Mouse (Mus musculus): ENCODE data around the gene Fam118a. TPM values are rescaled to one million over a fixed set of nuclear protein-coding genes. Genes with fewer than 3 reads are reported as not detected.
"Not testable (repeated sequence)": the region's sequence is repeated elsewhere in the genome, so short reads cannot be mapped to it uniquely, and the experiment has no call there.

Fam118a gene
- total and polyA plus RNA-seq, 2 experiments from 2014 or later, result 30.6 to 32.8 TPM

DNA sequence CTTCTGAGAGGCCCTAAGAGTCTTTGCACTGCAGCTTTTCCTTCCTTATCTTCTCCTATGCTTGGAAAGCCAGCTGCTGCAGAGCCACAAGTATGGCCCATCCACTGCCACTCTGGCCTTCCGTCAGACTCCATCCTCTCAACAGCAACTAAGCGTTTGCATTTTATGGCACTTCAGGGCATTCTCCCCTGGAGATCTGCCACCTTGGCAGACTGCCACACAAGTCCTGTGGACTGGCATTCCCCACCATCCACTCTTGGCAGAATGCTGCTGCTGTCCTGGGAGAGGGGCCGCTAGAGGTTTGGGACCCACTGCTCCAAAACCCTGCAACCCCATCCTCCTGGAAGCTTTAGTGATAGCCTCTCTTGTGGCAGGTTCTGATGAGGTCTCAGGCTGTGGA is 3.1 kb downstream of the Fam118a start:
- Histone ChIP-seq H3K4me2 (ENCODE audit: low read depth) (no peak overlapping the region), H3K9me3 (ENCODE audit: low read length) (no peaks in the 10 kb centered on the region), H3K27ac (ENCODE audit: low read depth, low read length) (no peak overlapping the region), H3K9ac (no peak overlapping the region), H3K27me3 (ENCODE audit: insufficient read depth, low read length) (no peaks in the 10 kb centered on the region), H3K36me3 (ENCODE audit: insufficient read depth) (no peaks in the 10 kb centered on the region), H3K4me3 (ENCODE audit: low read depth, low read length) (no peak overlapping the region), H3K4me1 (ENCODE audit: insufficient read depth) (no peaks in the 10 kb centered on the region; the same call in 1 of the 2 replicates)
- DNase-seq (no peak), ATAC-seq (no peak)
- 30% methylated on average over 3 of the region's 3 CpGs for WGBS
- no peak for TF ChIP-seq CTCF (IDR thresholded peaks at IDR 0.05; ENCODE audit: low read depth)

DNA sequence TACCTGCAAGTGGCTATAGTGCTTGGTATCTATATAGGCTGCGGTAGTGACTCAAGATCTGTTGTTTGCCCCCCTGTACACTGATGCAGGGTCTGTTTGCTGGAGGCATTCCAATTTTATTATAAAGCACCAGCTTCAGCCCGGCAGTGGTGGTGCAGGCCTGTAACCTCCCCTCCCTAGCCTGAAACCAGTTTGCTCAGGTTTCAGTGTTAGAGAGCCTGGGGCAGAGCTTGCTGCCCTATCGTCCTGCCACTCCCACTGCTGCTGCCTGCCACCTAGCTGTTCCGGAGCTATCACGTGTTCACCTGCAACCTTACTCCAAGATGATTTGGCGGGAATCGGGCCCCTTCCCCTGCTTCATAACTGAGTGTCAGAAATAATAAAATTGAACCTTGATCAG is 5.2 kb downstream of the Fam118a start:
- H3K9ac ChIP-seq; H3K27me3 ChIP-seq (ENCODE audit: insufficient read depth, low read length); H3K4me2 ChIP-seq (ENCODE audit: low read depth); ATAC-seq; DNase-seq; H3K9me3 ChIP-seq (ENCODE audit: low read length); H3K4me3 ChIP-seq (ENCODE audit: low read depth, low read length); H3K27ac ChIP-seq (ENCODE audit: low read depth, low read length); H3K36me3 ChIP-seq (ENCODE audit: insufficient read depth): not testable (repeated sequence)
- peaks cover 15% of the 10 kb centered on the region for H3K4me1 ChIP-seq (ENCODE audit: insufficient read depth)
- WGBS, result 61% methylated on average over 7 of the region's 7 CpGs

DNA sequence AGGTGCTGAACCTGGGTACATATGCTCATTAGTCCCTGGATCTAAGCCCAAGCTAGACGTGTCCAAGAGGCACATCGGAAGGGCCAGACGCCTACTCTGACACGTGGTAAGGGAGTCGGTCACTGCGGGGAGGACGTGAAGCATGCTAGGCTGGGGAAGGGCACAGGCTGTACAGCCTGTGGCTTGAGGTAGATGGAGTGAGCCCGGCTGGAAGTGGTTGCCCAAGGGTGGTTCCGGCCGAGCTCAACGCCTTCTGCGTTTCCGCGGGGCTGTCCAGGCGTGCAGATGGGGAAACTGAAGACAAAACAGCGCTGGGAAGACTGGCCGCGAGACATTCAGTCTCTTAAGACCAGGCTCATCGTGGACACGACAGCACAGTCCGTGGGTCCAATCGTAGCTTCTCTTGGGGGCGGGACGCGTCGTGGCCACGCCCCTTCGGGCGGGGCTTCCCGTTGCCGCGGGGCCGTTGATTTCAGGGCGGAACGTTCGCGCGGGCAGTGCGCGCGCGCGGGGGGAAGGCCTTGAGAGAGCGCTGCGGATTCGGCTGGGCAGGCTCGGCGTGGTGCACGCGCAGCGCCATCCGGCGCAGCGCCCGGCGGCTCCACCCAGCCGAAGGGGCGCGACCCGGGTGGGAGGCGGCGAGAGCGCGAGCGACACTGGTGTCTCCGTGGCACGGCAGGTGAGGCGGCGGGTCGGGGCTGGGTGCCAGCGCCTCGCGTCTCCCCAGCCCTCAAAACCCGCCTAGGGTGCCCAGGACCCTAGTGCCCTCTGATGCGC is 8.0 kb downstream of the Fam118a start:
- ATAC-seq, result peak; percentile 97
- H3K36me3 ChIP-seq (ENCODE audit: insufficient read depth), result no peaks in the 10 kb centered on the region
- peak overlapping the region; percentile 78 for H3K9ac ChIP-seq
- peak overlapping the region; percentile 79 for H3K27ac ChIP-seq (ENCODE audit: low read depth, low read length)
- H3K4me1 ChIP-seq (ENCODE audit: insufficient read depth), result peaks cover 26% of the 10 kb centered on the region
- no peaks in the 10 kb centered on the region for H3K9me3 ChIP-seq (ENCODE audit: low read length)
- WGBS, result under 1% methylated on average over 74 of the region's 75 CpGs
- H3K4me3 ChIP-seq (ENCODE audit: low read depth, low read length), result peak overlapping the region; percentile 77
- DNase-seq, result peak; percentile 98
- no peaks in the 10 kb centered on the region for H3K27me3 ChIP-seq (ENCODE audit: insufficient read depth, low read length)
- 0 out of 2 replicates have a peak, but pooled peaks have one; percentile 7 for TF ChIP-seq CTCF (IDR thresholded peaks at IDR 0.05; ENCODE audit: low read depth)
- H3K4me2 ChIP-seq (ENCODE audit: low read depth), result peak overlapping the region; percentile 95

DNA sequence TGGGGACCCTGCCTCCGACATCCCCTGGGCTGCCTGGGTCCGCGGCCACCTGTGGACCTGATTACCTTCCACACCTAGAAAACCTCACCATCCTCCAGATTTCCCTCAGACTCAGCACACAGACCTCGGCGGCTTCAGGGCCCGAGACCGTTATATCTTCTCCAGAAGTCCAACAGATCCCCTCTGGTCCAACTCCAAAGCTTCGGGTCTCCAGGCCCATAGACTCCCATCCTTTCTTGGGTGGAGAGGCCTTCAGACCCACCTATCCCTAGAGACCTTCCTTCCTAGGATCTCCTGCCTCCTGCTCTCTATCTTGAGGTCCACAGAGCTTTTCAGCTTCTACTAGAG is 8.6 kb downstream of the Fam118a start:
- H3K27ac ChIP-seq (ENCODE audit: low read depth, low read length), result 0 out of 2 replicates have a peak overlapping the region, but pooled peaks have one; percentile 40
- 3% methylated on average over 8 of the region's 8 CpGs for WGBS

DNA sequence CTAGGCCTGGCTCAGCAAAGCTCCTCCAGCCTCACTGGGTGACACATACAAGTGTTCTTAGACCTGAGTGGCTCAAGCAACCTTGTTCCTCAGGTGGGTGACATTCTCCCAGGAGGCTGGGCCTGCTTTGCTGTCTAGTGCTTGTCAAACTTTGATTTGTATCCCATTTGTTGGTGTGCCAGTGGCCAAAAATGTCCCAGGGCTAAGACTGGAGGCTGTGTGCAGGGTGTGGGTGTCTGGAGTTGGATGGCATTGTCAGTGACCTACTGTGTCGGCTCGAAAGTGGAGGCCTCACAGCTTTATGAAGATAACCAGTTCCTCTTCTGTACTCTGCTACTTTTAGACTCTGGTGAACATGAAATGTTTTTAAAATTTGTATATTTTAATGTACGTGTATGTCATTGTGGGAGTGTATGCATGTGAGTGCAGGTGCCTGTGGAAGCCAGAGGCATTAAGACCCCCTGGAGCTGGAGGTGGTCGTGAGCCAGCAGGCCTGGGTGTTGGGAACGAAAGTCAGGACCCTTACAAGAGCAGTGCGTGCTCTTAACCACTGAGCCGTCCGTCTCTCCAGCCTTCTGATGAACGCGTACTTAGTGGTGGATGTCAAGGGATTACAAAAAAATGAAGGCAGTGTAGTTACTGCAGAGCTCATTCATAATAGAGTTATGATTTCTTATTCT is 12.9 kb downstream of the Fam118a start:
- peaks cover 43% of the 10 kb centered on the region for H3K4me1 ChIP-seq (ENCODE audit: insufficient read depth)
- no peak overlapping the region for H3K4me3 ChIP-seq (ENCODE audit: low read depth, low read length)
- H3K27ac ChIP-seq (ENCODE audit: low read depth, low read length), result peak overlapping the region; percentile 82
- 54% methylated on average over 10 of the region's 10 CpGs for WGBS
- TF ChIP-seq CTCF (IDR thresholded peaks at IDR 0.05; ENCODE audit: low read depth), result no peak
- no peaks in the 10 kb centered on the region for H3K27me3 ChIP-seq (ENCODE audit: insufficient read depth, low read length)
- H3K4me2 ChIP-seq (ENCODE audit: low read depth), result no peak overlapping the region
- no peaks in the 10 kb centered on the region for H3K9me3 ChIP-seq (ENCODE audit: low read length)
- no peak for ATAC-seq
- H3K36me3 ChIP-seq (ENCODE audit: insufficient read depth), result peaks cover 14% of the 10 kb centered on the region
- no peak overlapping the region for H3K9ac ChIP-seq
- DNase-seq, result no peak

More for the DNA sequence above, 8.6 kb downstream of the Fam118a start:
- H3K27me3 ChIP-seq (ENCODE audit: insufficient read depth, low read length), result no peaks in the 10 kb centered on the region
- H3K4me3 ChIP-seq (ENCODE audit: low read depth, low read length), result peak overlapping the region; percentile 77
- no peaks in the 10 kb centered on the region for H3K9me3 ChIP-seq (ENCODE audit: low read length)
- DNase-seq (peak; percentile 37), ATAC-seq (no peak)
- H3K36me3 ChIP-seq (ENCODE audit: insufficient read depth), result no peaks in the 10 kb centered on the region
- peaks cover 31% of the 10 kb centered on the region for H3K4me1 ChIP-seq (ENCODE audit: insufficient read depth)
- peak overlapping the region; percentile 95 for H3K4me2 ChIP-seq (ENCODE audit: low read depth)
- no peak for TF ChIP-seq CTCF (IDR thresholded peaks at IDR 0.05; ENCODE audit: low read depth)
- peak overlapping the region; percentile 78 for H3K9ac ChIP-seq

DNA sequence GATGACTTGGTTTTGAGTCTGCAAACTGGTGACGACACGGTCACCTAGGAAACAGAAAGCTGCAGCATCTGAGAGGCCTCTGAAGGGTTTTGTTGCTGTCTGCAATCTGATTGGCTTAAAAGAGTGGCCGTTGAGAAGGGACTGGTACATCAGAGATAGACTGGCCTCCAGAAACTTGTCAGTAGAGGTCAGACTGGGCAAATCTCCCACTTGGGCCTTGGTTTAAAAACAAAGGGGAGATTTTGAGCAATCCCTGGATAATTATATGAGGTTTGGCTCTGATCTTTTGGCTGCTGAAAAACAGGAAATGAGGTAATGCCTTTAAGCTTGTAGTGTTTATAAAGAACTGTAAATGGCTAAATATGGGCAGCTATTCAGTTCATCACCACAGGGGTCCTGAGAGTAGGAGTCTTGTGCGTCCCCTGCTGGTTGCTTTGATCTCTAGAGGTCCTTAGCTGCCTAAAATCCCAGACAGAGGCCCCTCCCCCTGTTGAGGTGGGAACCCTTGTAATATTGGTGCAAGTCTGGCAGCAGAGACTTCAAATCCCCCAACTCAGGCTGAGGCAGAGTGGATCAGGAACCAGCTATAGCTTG is 13.7 kb downstream of the Fam118a start:
- peak overlapping the region; percentile 23; the same call in 1 of the 2 replicates for H3K4me2 ChIP-seq (ENCODE audit: low read depth)
- TF ChIP-seq CTCF (IDR thresholded peaks at IDR 0.05; ENCODE audit: low read depth), result peak; percentile 91
- H3K36me3 ChIP-seq (ENCODE audit: insufficient read depth), result peaks cover 19% of the 10 kb centered on the region
- H3K9me3 ChIP-seq (ENCODE audit: low read length), result no peaks in the 10 kb centered on the region
- DNase-seq, result peak; percentile 88
- no peak overlapping the region for H3K4me3 ChIP-seq (ENCODE audit: low read depth, low read length)
- no peaks in the 10 kb centered on the region for H3K27me3 ChIP-seq (ENCODE audit: insufficient read depth, low read length)
- WGBS, result under 1% methylated on average over 4 of the region's 4 CpGs
- peak; percentile 93 for ATAC-seq
- H3K4me1 ChIP-seq (ENCODE audit: insufficient read depth), result peaks cover 41% of the 10 kb centered on the region
- H3K27ac ChIP-seq (ENCODE audit: low read depth, low read length), result peak overlapping the region; percentile 82
- H3K9ac ChIP-seq, result peak overlapping the region; percentile 25; the same call in 1 of the 2 replicates

DNA sequence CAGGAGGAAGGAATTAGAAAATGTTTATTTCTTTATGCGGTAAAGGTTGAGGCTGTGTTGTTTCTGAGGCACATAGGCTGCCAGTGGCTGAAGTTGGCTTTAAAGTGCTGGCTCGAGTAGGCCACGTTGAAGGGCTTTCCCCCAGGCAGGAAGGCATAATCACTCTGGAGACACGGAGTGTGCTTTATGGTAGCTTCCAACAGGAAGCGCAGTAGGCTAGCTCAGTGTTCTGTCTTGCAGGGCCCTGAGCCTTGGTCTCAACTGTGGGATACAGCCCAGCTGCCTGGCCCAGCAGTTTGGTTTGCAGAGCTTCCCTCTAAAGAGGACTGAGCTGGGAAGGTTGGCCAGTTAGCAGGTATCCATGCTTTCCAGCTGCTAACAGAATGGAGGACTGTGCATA is 14.4 kb downstream of the Fam118a start:
- DNase-seq, result no peak
- peak overlapping the region; percentile 23 for H3K4me2 ChIP-seq (ENCODE audit: low read depth)
- no peaks in the 10 kb centered on the region for H3K27me3 ChIP-seq (ENCODE audit: insufficient read depth, low read length)
- WGBS, result 52% methylated on average over 5 of the region's 5 CpGs
- peaks cover 20% of the 10 kb centered on the region for H3K36me3 ChIP-seq (ENCODE audit: insufficient read depth)
- H3K9me3 ChIP-seq (ENCODE audit: low read length), result no peaks in the 10 kb centered on the region
- H3K4me1 ChIP-seq (ENCODE audit: insufficient read depth), result peaks cover 34% of the 10 kb centered on the region
- no peak for TF ChIP-seq CTCF (IDR thresholded peaks at IDR 0.05; ENCODE audit: low read depth)
- H3K27ac ChIP-seq (ENCODE audit: low read depth, low read length), result peak overlapping the region; percentile 82
- peak overlapping the region; percentile 25; the same call in 1 of the 2 replicates for H3K9ac ChIP-seq
- no peak for ATAC-seq
- H3K4me3 ChIP-seq (ENCODE audit: low read depth, low read length), result no peak overlapping the region
